12 mouse cellular contexts compared by ENCODE assay signal in genomic region chr8:124242208-124242607, GRCm38 (mm10). TPM values are rescaled to one million over a fixed set of nuclear protein-coding genes. Genes with fewer than 3 reads are reported as not detected.
DNase-seq lines count a peak whose midpoint lies in the region; ATAC-seq lines count a peak whose summit lies in the region.
"Had no signal": no experiment of that assay in that cellular context is flagged by ENCODE, and none has a peak within 500 bp of the region (broad histone marks: within the 10 kb centered on the region; RNA-seq: fewer than 3 reads in every experiment).

No protein-coding gene starts in this region.

- H3K36me3 ChIP-seq in kidney, embryonic 16.5 days (ENCODE audit: insufficient read depth, low read length), result peaks cover 11% of the 10 kb centered on the region; the same call in 1 of the 2 replicates

- H3K4me3 ChIP-seq in kidney, embryonic 16.5 days (ENCODE audit: low read length), result no peak overlapping the region
- H3K4me3 ChIP-seq: limb, embryonic 13.5 days had no signal

- peak; percentile 53 for DNase-seq in kidney, postnatal 10 days
- DNase-seq in T-cell, adult 2 months (ENCODE audit: low spot score), result peak; percentile 79
- peak; percentile 44 to 61 for DNase-seq in natural killer cell, adult 2 months (ENCODE audit: low spot score in 2 of 2)
- DNase-seq in urinary bladder, postnatal 4 days (ENCODE audit: low spot score in 2 of 2), result no peak
- no peak for DNase-seq in right cerebral cortex, postnatal 25 days
- DNase-seq: adrenal gland, postnatal 25 days; cerebellum, adult 9-10 months; retina, postnatal 1 day had no signal

- no peaks in the 10 kb centered on the region for H3K27me3 ChIP-seq in kidney, embryonic 16.5 days (ENCODE audit: insufficient read depth, low read length)
- H3K27me3 ChIP-seq: limb, embryonic 13.5 days had no signal

- no peak overlapping the region for H3K4me2 ChIP-seq in kidney, embryonic 16.5 days (replicated peaks; ENCODE audit: low read depth, low read length)
- H3K4me2 ChIP-seq: limb, embryonic 13.5 days had no signal

- H3K27ac ChIP-seq in kidney, embryonic 16.5 days (ENCODE audit: low read length), result no peak overlapping the region
- H3K27ac ChIP-seq: limb, embryonic 13.5 days had no signal

- H3K9me3 ChIP-seq in kidney, embryonic 16.5 days (ENCODE audit: low read length), result peaks cover 10% of the 10 kb centered on the region; the same call in 1 of the 2 replicates

- ATAC-seq in kidney, embryonic 16.5 days (ENCODE audit: low FRiP score, low TSS enrichment), result no peak
- peak; percentile 95 for ATAC-seq in inflammation-experienced regulatory T-cells, adult 6 months
- ATAC-seq: midbrain, embryonic 16.5 days had no signal

- WGBS in kidney, embryonic 16.5 days, result 87% methylated on average over 6 of the region's 6 CpGs

- no peak overlapping the region for H3K9ac ChIP-seq in kidney, embryonic 16.5 days (replicated peaks; ENCODE audit: low read length)
- H3K9ac ChIP-seq: limb, embryonic 13.5 days had no signal

- H3K4me1 ChIP-seq in kidney, embryonic 16.5 days (ENCODE audit: insufficient read depth, low read length), result peaks cover 17% of the 10 kb centered on the region

RNA-seq across cellular contexts. Expression of gene Galnt2, which starts 11.0 kb away (rescaled TPM):
- polyA plus RNA-seq in kidney, embryonic 16.5 days (2015; fragmentation: Nextera tagmentation; extraction: Ambion mirVana), result 47.0 and 47.1 TPM in 2 replicates
- polyA plus RNA-seq in inflammation-experienced regulatory T-cells, adult 6 months (2017; shearing (Covaris generic)), result 10 to 100 TPM; 14.8 to 39.1 (median 20.4) TPM

Comparison
In these comparisons a context has a peak if more than half of its experiments do, and no peak if none do; other contexts are left out.
1. DNase-seq: peak in kidney, postnatal 10 days (single experiment), T-cell, adult 2 months (single experiment) and natural killer cell, adult 2 months (2 of 2); none in urinary bladder, postnatal 4 days (0 of 2) and right cerebral cortex, postnatal 25 days (single experiment).